Mouse (Mus musculus) adrenal gland, adult 2 months (tissue): ENCODE results near the gene Metap1d. TPM values are rescaled to one million over a fixed set of nuclear protein-coding genes. Genes with fewer than 3 reads are reported as not detected.
A peak's percentile ranks its signal among the peaks of the same experiment; 100 is the strongest.

Experiments
- DNase-seq: peaks from one replicate; pipeline ENCODE4 v3.0.0; 2021
- polyA plus RNA-seq: library from polyadenylated mRNA; depleted of rRNA; stranded (reverse); fragments of >200 nt; gene quantifications from 2 replicates; pipeline ENCODE4 v1.2.3, GENCODE M21; 2012
- total RNA-seq, 2 experiments: library from RNA; stranded (reverse); gene quantifications; 2 replicates each; pipeline ENCODE4 v1.2.3; 2021

Gene Metap1d
- total and polyA plus RNA-seq, 3 experiments = 6.7 to 29.2 (median 28.7) TPM

DNA sequence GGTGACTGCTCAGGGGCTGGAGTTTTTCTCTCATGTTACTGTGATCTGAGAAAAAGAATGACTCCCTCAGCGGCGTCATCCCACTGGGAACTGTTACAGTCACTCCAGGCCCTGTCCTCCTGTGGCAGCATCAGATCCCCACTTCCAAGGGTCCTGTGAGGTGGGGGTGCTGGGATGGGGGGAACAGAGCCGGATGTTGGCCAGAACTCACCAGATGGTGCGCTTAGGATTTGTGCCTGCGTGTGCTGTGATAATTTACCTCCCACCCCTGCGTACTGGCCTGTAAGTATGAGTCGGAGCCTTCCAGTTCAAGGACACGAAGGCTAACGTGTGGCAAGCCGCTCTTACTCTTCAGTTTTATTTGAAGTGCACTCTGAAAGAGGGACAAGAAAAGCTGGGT lies 22.2 kb downstream of the Metap1d start:
- DNase-seq = no peak

- DNase-seq = no peak
Measured at GRCm38 (mm10) chr2:71475760-71476159, 22.7 kb downstream of the Metap1d start.

GRCm38 (mm10) chr2:71477787-71478186 lies 24.7 kb downstream of the Metap1d start:
- no peak for DNase-seq

- no peak for DNase-seq
Measured at GRCm38 (mm10) chr2:71479917-71480316, 26.8 kb downstream of the Metap1d start.

- DNase-seq = no peak
Measured at GRCm38 (mm10) chr2:71481825-71482224, 28.7 kb downstream of the Metap1d start.

DNA sequence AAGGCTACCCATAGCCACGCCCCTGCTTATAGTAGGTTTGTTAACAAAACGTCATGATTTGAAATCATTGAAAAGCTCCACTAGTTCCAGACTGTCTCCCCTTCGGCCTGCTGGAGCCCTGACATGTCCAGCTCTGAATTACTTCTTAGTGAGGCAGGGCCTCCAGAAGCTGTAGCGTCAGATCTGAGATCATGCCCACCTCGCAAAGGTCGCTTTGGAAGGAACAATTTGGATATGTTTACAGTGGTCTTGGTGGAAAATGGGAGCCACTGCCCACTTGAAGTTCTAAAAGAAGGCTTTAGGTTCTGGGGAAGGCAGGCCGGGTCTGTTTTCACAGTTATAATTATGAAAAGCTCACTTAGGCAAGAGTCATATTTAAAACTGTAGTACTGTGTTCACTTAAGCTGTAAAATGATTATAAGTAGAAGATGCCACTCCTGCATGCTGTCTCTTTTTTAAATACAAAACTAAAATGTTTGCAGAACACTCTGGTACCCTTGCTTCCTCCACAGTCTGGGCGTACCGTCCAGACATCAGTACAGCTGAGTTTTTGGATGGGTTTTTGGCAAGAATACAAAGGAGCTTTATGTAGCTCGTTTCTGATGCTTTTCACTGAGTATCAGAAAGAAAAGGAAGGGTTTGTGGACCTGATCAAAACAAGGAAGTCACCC lies 30.1 kb downstream of the Metap1d start:
- DNase-seq = no peak

DNA sequence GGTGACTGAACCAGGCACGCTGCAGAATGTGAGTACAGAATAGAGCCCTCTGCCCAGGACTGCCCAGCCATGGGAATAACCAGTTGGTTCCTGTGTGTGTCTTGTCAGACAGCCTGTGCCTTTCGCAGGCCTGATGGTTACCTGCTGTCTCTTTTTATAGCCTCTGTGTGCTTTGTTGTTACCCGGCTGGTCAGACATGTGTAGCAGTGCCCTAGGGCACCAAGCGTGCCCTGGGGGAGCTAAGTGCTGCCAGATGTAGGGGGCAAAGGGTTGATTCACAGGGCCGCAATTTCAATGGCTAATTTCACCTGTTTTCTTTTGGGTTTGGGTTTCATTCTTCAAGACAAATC lies 30.6 kb downstream of the Metap1d start:
- DNase-seq = no peak

DNA sequence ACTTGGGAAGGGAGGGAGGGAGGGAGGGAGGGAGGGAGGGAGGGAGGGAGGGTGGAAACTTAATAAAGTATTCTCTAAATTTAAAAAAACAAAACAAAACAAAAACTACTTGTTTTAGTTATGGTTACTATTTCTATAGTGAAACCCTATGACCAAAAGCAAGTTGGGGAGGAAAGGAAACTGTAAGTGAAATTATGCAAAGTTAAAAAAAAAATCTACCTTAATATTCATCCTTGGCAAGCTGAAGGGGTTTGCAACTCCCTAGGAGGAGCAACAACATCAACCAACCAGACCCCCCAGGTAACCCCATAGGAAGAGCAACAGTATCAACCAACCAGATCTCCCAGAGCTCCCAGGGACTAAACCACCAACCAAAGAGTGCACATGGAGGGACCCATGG lies 38.2 kb downstream of the Metap1d start:
- no peak for DNase-seq

- DNase-seq = no peak
Measured at GRCm38 (mm10) chr2:71493161-71493683, 40.1 kb downstream of the Metap1d start.

- DNase-seq = no peak
Measured at GRCm38 (mm10) chr2:71494503-71494902, 41.4 kb downstream of the Metap1d start.

GRCm38 (mm10) chr2:71494971-71495370 lies 41.9 kb downstream of the Metap1d start:
- no peak for DNase-seq

- no peak for DNase-seq
Measured at GRCm38 (mm10) chr2:71497175-71497574, 44.1 kb downstream of the Metap1d start.

GRCm38 (mm10) chr2:71499276-71500230 lies 46.5 kb downstream of the Metap1d start:
- DNase-seq = peak; percentile 72

DNA sequence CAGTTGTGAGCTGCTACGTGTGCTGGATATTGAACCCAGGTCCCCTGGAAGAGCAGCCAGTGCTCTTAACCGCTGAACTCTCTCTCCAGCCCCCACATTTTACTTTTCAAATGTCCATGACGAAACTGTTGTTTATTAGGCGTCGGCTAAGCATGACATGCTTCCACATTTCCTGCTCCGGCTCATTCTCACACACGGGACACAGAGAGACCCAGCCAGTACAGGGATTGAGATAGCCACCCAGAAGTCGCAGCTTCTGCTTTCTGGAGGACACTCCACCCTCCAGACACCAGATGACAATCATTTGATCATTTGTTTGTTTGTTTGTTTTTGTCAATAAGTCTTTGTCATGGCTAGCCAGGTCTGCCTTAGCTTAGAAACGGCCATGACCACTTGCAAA lies 51.8 kb downstream of the Metap1d start:
- no peak for DNase-seq

DNA sequence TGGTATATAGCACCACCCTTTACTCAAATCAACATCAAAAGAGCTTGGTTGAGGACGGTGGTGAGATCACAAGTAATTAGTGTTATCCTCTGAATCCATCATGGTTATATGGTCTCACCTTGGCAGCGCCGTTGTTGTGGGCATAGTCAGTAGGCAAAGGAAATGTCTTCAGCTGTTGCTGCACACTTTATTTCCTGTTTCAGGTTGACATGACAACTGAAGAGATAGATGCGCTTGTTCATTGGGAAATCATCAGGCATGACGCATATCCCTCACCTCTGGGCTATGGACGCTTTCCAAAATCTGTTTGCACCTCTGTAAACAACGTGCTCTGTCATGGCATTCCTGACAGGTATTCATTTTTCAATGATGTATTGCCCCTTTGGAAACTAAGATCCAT lies 58.1 kb downstream of the Metap1d start:
- no peak for DNase-seq

DNA sequence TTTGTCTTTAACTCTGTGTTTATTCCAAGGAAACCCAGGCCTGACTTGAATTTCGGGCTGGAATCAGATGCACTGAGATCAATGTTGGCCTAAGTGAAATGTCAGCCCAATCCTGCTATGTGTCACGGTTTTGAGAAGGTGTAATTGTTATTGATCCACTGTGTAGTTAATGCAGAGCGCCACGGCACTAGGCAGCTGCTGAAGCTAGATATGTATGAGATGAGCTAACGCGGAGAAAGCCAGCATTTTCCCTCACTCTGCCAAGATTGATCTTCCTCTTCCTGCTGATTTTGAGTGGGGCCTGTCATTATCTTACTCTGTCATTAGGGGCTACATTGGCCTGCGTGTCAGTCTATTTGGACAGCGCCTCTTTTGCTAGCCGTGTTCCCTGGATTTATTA lies 59.2 kb downstream of the Metap1d start:
- DNase-seq = no peak

- no peak for DNase-seq
Measured at GRCm38 (mm10) chr2:71516995-71517394, 63.9 kb downstream of the Metap1d start.

GRCm38 (mm10) chr2:71517466-71518099 lies 64.5 kb downstream of the Metap1d start:
- no peak for DNase-seq

GRCm38 (mm10) chr2:71522871-71523270 lies 69.8 kb downstream of the Metap1d start:
- DNase-seq = no peak

DNA sequence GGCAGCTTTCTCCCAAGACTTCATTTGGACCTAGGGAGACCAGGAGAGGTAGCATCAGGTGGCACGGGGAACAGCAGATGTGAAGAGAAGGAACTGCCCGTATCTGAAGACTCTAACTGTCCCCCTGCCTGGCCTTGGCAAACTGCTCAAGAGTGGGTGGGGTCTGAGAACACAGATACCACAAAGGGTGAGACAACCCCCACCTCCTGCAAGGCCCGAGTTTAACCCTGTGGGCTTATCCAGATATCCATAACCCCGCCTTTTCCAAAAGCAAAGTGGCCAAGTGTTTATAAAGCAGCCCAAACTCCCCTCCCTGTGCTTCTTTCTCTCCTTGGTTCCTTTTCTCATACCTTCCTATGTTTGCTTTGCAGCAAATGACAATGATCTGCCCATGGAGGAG lies 70.4 kb downstream of the Metap1d start:
- DNase-seq = no peak

- no peak for DNase-seq
Measured at GRCm38 (mm10) chr2:71524763-71525162, 71.7 kb downstream of the Metap1d start.

GRCm38 (mm10) chr2:71526595-71527322 lies 73.7 kb downstream of the Metap1d start:
- DNase-seq = no peak
